Comparison of ENCODE assay signal across 10 mouse cellular contexts in genomic region chr13:44121241-44121671, GRCm38 (mm10).
DNase-seq lines count a peak whose midpoint lies in the region; ATAC-seq and TF ChIP-seq lines count a peak whose summit lies in the region.
"Had no signal": no experiment of that assay in that cellular context is flagged by ENCODE, and none has a peak within 500 bp of the region (broad histone marks: within the 10 kb centered on the region; RNA-seq: fewer than 3 reads in every experiment).

No protein-coding gene starts in this region.

- peak; percentile 24 for DNase-seq in kidney, postnatal 10 days
- no peak for DNase-seq in kidney, postnatal 36 days
- DNase-seq in forebrain, embryonic 11.5 days (ENCODE audit: low spot score): peak; percentile 83
- DNase-seq in hindlimb bud, embryonic 11.5 days (ENCODE audit: extremely low spot score, low read depth, low spot score): peak; percentile 22
- no peak for DNase-seq in frontal cortex, postnatal 25 days (ENCODE audit: low spot score in 2 of 2)
- DNase-seq in gastrocnemius, postnatal 10 days: no peak
- no peak for DNase-seq in cerebellum, adult 2 months

- WGBS in forebrain, embryonic 11.5 days: 10% methylated on average over 7 of the region's 8 CpGs
- 23% methylated on average over 8 of the region's 8 CpGs for WGBS in neural tube, embryonic 15.5 days
- WGBS in cerebellum, adult 2 months: 76% methylated on average over 8 of the region's 8 CpGs

- TF ChIP-seq POLR2A in cerebellum, adult 2 months (IDR thresholded peaks at IDR 0.05; ENCODE audit: borderline replicate concordance, insufficient read depth, low read length): no peak

- H3K4me3 ChIP-seq in forebrain, embryonic 11.5 days (ENCODE audit: low read depth, low read length): no peak overlapping the region
- no peak overlapping the region for H3K4me3 ChIP-seq in neural tube, embryonic 15.5 days (replicated peaks)
- H3K4me3 ChIP-seq in cerebellum, adult 2 months (replicated peaks; ENCODE audit: insufficient read depth, low read depth, low read length): no peak overlapping the region

- no peak overlapping the region; the same call in 1 of the 2 replicates for H3K9ac ChIP-seq in forebrain, embryonic 11.5 days (ENCODE audit: low read length)
- no peak overlapping the region for H3K9ac ChIP-seq in neural tube, embryonic 15.5 days (replicated peaks)
- H3K9ac ChIP-seq: liver, embryonic 14.5 days had no signal

- H3K27me3 ChIP-seq in forebrain, embryonic 11.5 days (ENCODE audit: control insufficient read depth, insufficient read depth, low read length): no peaks in the 10 kb centered on the region
- no peaks in the 10 kb centered on the region for H3K27me3 ChIP-seq in neural tube, embryonic 15.5 days (replicated peaks)
- H3K27me3 ChIP-seq in cerebellum, adult 2 months (ENCODE audit: control insufficient read depth, insufficient read depth, low read length): no peaks in the 10 kb centered on the region

- H3K4me2 ChIP-seq in forebrain, embryonic 11.5 days (ENCODE audit: low read depth, low read length, severe bottlenecking): peak overlapping the region; percentile 1; the same call in 1 of the 2 replicates
- peak overlapping the region; percentile 13; the same call in 1 of the 2 replicates for H3K4me2 ChIP-seq in neural tube, embryonic 15.5 days

- peak overlapping the region; percentile 76; the same call in 1 of the 2 replicates for H3K27ac ChIP-seq in forebrain, embryonic 11.5 days (ENCODE audit: low read depth, low read length)
- H3K27ac ChIP-seq in neural tube, embryonic 15.5 days (replicated peaks): 0 out of 2 replicates have a peak overlapping the region, but pooled peaks have one; percentile 7
- H3K27ac ChIP-seq in cerebellum, adult 2 months (ENCODE audit: insufficient read depth, low read length): no peak overlapping the region
- H3K27ac ChIP-seq: liver, embryonic 14.5 days had no signal

- no peak for TF ChIP-seq CTCF in cerebellum, adult 2 months (IDR thresholded peaks at IDR 0.05; ENCODE audit: borderline replicate concordance, insufficient read depth, low read depth, low read length)

- ATAC-seq in forebrain, embryonic 11.5 days (replicated peaks; ENCODE audit: low FRiP score): peak; percentile 79
- no peak for ATAC-seq in neural tube, embryonic 15.5 days (ENCODE audit: low FRiP score)
- ATAC-seq: CD4-positive, CD25-positive, alpha-beta regulatory T cell, adult 4 months had no signal

- H3K36me3 ChIP-seq in forebrain, embryonic 11.5 days (ENCODE audit: control insufficient read depth, insufficient read depth, low read length): no peaks in the 10 kb centered on the region
- H3K36me3 ChIP-seq in neural tube, embryonic 15.5 days: no peaks in the 10 kb centered on the region

- H3K9me3 ChIP-seq in forebrain, embryonic 11.5 days (ENCODE audit: control insufficient read depth, low read length): no peaks in the 10 kb centered on the region
- no peaks in the 10 kb centered on the region for H3K9me3 ChIP-seq in neural tube, embryonic 15.5 days (replicated peaks)

- peaks cover 14% of the 10 kb centered on the region; the same call in 1 of the 2 replicates for H3K4me1 ChIP-seq in forebrain, embryonic 11.5 days (replicated peaks; ENCODE audit: control insufficient read depth, insufficient read depth, low read length)
- H3K4me1 ChIP-seq in neural tube, embryonic 15.5 days: peaks cover 13% of the 10 kb centered on the region
- no peaks in the 10 kb centered on the region for H3K4me1 ChIP-seq in cerebellum, adult 2 months (ENCODE audit: control insufficient read depth, insufficient read depth, low read length)

Comparison
In these comparisons a context has a peak if more than half of its experiments do, and no peak if none do; other contexts are left out.
1. DNase-seq: peak in kidney, postnatal 10 days (single experiment), forebrain, embryonic 11.5 days (single experiment) and hindlimb bud, embryonic 11.5 days (single experiment); none in kidney, postnatal 36 days (0 of 2), frontal cortex, postnatal 25 days (0 of 2), gastrocnemius, postnatal 10 days (single experiment) and cerebellum, adult 2 months (0 of 2).